Mouse (Mus musculus): ENCODE data around the gene Mylk3.

- TF ChIP-seq POLR2A (IDR thresholded peaks at IDR 0.05; ENCODE audit: insufficient read depth, low read length) = no peak
- no peak for TF ChIP-seq CTCF (IDR thresholded peaks at IDR 0.05; ENCODE audit: low read depth, low read length)
- TF ChIP-seq EP300 (IDR thresholded peaks at IDR 0.05; ENCODE audit: insufficient read depth, low read depth, low read length) = no peak
These were observed 82.6 kb downstream of the Mylk3 start for GRCm38 (mm10) chr8:85303531-85303930.

All from ES-Bruce4 (cell line).